Mouse (Mus musculus): Measurements from ENCODE around the gene Soat1. TPM values are rescaled to one million over a fixed set of nuclear protein-coding genes. Genes with fewer than 3 reads are reported as not detected.
"Not testable (repeated sequence)": the region's sequence is repeated elsewhere in the genome, so short reads cannot be mapped to it uniquely, and the experiment has no call there.

Gene Soat1
- polyA plus RNA-seq, 1 experiment: 23.7 TPM

DNA sequence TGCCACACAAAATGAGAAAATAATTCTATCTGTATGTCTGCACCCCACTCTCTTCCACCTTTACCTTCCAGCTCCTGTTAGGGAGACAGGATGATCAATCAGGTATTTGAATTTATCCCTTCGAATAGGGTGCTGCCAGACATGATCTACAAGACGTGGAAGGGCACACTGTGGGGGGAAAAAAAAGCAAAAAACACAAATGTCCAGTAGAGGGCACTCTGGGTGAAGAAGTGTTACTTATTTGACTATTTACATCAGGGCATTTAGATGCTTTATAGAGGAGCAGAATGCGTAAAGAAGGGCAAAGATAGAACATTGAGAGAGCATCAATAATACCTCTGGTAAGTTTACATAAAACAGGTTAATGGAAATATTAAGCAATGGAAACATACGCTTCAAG lies 56.0 kb downstream of the Soat1 start:
- Histone ChIP-seq H3K4me3 (replicated peaks) (no peak overlapping the region), H3K9me3 (0 out of 2 replicates have a peak, but pooled peaks cover 2% of the 10 kb centered on the region), H3K27me3 (replicated peaks) (no peaks in the 10 kb centered on the region), H3K36me3 (replicated peaks; ENCODE audit: low read length) (no peaks in the 10 kb centered on the region), H3K4me1 (peaks cover 14% of the 10 kb centered on the region)
- no peak for TF ChIP-seq FLI1 (IDR thresholded peaks at IDR 0.05; ENCODE audit: low read length)
- no peak for TF ChIP-seq GATA1 (IDR thresholded peaks at IDR 0.05; ENCODE audit: borderline replicate concordance, low read length)

- Histone ChIP-seq H3K4me3 (replicated peaks) (peak overlapping the region; percentile 42), H3K36me3 (replicated peaks; ENCODE audit: low read length) (peaks cover 17% of the 10 kb centered on the region), H3K9me3 (peaks cover 26% of the 10 kb centered on the region), H3K4me1 (peaks cover 18% of the 10 kb centered on the region), H3K27me3 (replicated peaks) (no peaks in the 10 kb centered on the region)
- TF ChIP-seq GATA1 (IDR thresholded peaks at IDR 0.05; ENCODE audit: borderline replicate concordance, low read length): no peak
- no peak for TF ChIP-seq FLI1 (IDR thresholded peaks at IDR 0.05; ENCODE audit: low read length)
Observed at GRCm38 (mm10) chr1:156408521-156408920, 65.6 kb downstream of the Soat1 start.

DNA sequence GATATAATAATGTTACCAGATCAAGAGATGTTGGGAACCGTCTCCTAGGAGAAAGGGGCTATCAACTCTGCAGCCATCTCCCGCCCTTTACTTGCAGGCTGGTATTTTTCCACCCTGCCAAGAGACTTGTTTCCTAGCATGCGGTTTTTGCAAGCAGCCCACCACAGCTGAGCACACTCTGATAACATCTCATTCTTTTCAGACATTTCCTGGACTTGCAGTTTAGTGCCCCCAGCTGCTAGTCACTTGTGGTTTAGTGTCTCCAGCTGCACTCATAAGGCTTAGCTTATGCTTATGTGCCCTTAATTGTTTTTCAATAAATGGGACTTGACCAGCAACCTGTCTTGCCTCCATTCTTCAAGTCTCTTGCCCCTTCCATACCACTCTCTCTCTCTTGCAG lies 66.1 kb downstream of the Soat1 start:
- TF ChIP-seq GATA1 (IDR thresholded peaks at IDR 0.05; ENCODE audit: borderline replicate concordance, low read length): no peak
- no peak for TF ChIP-seq FLI1 (IDR thresholded peaks at IDR 0.05; ENCODE audit: low read length)

GRCm38 (mm10) chr1:156403251-156403650 lies 70.9 kb downstream of the Soat1 start:
- peaks cover 20% of the 10 kb centered on the region for H3K36me3 ChIP-seq (replicated peaks; ENCODE audit: low read length)
- peaks cover 36% of the 10 kb centered on the region for H3K9me3 ChIP-seq
- TF ChIP-seq GATA1 (IDR thresholded peaks at IDR 0.05; ENCODE audit: borderline replicate concordance, low read length): no peak
- no peak for TF ChIP-seq FLI1 (IDR thresholded peaks at IDR 0.05; ENCODE audit: low read length)
- H3K27me3 ChIP-seq (replicated peaks): no peaks in the 10 kb centered on the region
- H3K4me3 ChIP-seq (replicated peaks): no peak overlapping the region
- peaks cover 10% of the 10 kb centered on the region for H3K4me1 ChIP-seq

More for the DNA sequence above, 66.1 kb downstream of the Soat1 start:
- Histone ChIP-seq H3K27me3 (replicated peaks) (no peaks in the 10 kb centered on the region), H3K36me3 (replicated peaks; ENCODE audit: low read length) (peaks cover 20% of the 10 kb centered on the region), H3K4me3 (replicated peaks) (peak overlapping the region; percentile 59), H3K9me3 (peaks cover 31% of the 10 kb centered on the region), H3K4me1 (peaks cover 18% of the 10 kb centered on the region)

DNA sequence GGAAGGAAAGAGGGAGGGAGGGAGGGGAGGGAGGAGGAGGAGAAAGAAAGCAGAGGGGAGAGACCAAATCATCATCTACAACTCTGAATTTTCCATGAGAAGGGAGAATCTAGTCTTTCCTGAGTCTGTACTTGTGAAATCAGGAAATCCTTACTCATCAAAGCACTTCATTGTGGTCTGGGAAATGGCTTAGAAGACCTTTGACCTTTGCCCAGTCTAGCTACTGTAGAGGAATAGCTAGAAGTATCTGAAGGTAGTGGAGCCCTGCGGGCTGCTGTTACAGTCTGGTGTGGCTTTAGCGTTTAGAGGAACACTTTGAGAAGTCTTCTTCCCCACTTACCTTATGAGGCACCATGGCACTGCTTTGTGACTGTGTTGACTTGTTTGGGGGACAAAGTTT lies 71.6 kb downstream of the Soat1 start:
- peaks cover 20% of the 10 kb centered on the region for H3K36me3 ChIP-seq (replicated peaks; ENCODE audit: low read length)
- H3K27me3 ChIP-seq (replicated peaks): no peaks in the 10 kb centered on the region
- peaks cover 3% of the 10 kb centered on the region for H3K4me1 ChIP-seq
- no peak overlapping the region for H3K4me3 ChIP-seq (replicated peaks)
- TF ChIP-seq GATA1 (IDR thresholded peaks at IDR 0.05; ENCODE audit: borderline replicate concordance, low read length) (no peak), FLI1 (IDR thresholded peaks at IDR 0.05; ENCODE audit: low read length) (no peak)
- peaks cover 36% of the 10 kb centered on the region for H3K9me3 ChIP-seq

DNA sequence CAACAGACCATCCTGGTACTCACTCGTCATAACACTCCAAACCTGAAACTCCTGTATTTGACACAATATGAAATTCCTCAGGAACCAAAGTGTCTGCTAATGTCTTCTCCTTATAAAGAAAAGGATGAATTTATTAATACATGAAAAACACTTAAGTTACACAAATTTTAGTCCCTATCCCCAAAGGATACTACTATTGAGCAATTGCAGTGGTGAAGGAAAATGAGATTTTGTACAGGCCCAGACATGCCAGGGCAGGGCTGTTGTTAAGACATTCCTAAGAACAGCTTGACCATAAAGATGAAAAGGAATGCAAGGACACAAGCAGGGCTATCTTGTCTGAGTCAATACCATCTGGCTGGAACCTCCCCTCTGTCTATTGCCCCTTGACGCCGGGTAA lies 74.0 kb downstream of the Soat1 start:
- peaks cover 12% of the 10 kb centered on the region for H3K36me3 ChIP-seq (replicated peaks; ENCODE audit: low read length)
- not testable (repeated sequence) for H3K4me1 ChIP-seq; H3K27me3 ChIP-seq (replicated peaks); H3K4me3 ChIP-seq (replicated peaks)
- peaks cover 24% of the 10 kb centered on the region for H3K9me3 ChIP-seq

GRCm38 (mm10) chr1:156393148-156393547 lies 81.0 kb downstream of the Soat1 start:
- H3K9me3 ChIP-seq: no peaks in the 10 kb centered on the region
- H3K27me3 ChIP-seq (replicated peaks): no peaks in the 10 kb centered on the region
- peaks cover 35% of the 10 kb centered on the region for H3K4me1 ChIP-seq
- H3K36me3 ChIP-seq (replicated peaks; ENCODE audit: low read length): no peaks in the 10 kb centered on the region
- no peak for TF ChIP-seq GATA1 (IDR thresholded peaks at IDR 0.05; ENCODE audit: borderline replicate concordance, low read length)
- TF ChIP-seq FLI1 (IDR thresholded peaks at IDR 0.05; ENCODE audit: low read length): no peak
- no peak overlapping the region for H3K4me3 ChIP-seq (replicated peaks)

- TF ChIP-seq GATA1 (IDR thresholded peaks at IDR 0.05; ENCODE audit: borderline replicate concordance, low read length): no peak
- no peak for TF ChIP-seq FLI1 (IDR thresholded peaks at IDR 0.05; ENCODE audit: low read length)
- no peaks in the 10 kb centered on the region for H3K27me3 ChIP-seq (replicated peaks)
- peaks cover 30% of the 10 kb centered on the region for H3K4me1 ChIP-seq
- no peak overlapping the region for H3K4me3 ChIP-seq (replicated peaks)
- H3K9me3 ChIP-seq: peaks cover 9% of the 10 kb centered on the region
- H3K36me3 ChIP-seq (replicated peaks; ENCODE audit: low read length): peaks cover 5% of the 10 kb centered on the region
Observed at GRCm38 (mm10) chr1:156386880-156387279, 87.3 kb downstream of the Soat1 start.

DNA sequence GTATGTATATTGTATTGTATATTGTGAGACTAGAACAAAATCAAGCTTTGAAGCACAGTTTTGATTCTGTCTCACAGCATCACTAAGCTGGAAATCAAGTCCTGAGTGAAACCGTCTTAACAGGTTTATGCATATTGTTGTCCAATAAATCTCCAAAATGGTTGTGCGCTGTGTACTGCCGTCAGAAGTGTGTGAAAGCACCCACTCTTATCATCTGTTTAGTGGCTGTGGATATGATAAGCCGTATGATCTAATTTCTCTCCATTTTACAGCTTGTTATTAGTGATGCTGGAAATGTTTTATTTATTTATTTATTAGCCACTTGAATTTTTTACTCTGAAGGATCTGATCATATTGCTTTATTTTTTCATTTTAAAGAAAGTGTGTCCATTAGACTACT lies 87.9 kb downstream of the Soat1 start:
- Histone ChIP-seq H3K27me3 (replicated peaks) (no peaks in the 10 kb centered on the region), H3K9me3 (peaks cover 9% of the 10 kb centered on the region), H3K4me3 (replicated peaks) (no peak overlapping the region), H3K36me3 (replicated peaks; ENCODE audit: low read length) (peaks cover 5% of the 10 kb centered on the region), H3K4me1 (peaks cover 25% of the 10 kb centered on the region)
- TF ChIP-seq FLI1 (IDR thresholded peaks at IDR 0.05; ENCODE audit: low read length) (no peak), GATA1 (IDR thresholded peaks at IDR 0.05; ENCODE audit: borderline replicate concordance, low read length) (no peak)

DNA sequence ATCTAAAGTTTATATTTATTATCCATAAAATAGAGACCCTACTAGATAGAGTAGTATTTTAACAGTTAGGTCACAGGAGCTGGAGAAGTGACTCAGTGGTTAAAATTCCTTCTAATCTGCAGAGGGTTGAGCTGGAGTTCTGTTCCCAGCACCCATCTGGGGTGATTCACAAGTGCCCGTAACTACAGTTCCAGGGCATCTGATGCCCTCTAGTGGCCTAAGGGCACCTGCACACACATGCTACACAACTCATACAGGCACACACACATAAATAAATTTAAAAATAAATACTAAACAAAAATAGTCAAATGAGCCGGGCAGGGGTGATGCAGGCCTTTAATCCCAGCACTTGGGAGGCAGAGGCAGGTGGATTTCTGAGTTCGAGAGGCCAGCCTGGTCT lies 92.9 kb downstream of the Soat1 start:
- peaks cover 5% of the 10 kb centered on the region for H3K36me3 ChIP-seq (replicated peaks; ENCODE audit: low read length)
- H3K4me1 ChIP-seq: peaks cover 5% of the 10 kb centered on the region
- no peaks in the 10 kb centered on the region for H3K27me3 ChIP-seq (replicated peaks)
- peaks cover 9% of the 10 kb centered on the region for H3K9me3 ChIP-seq
- no peak overlapping the region for H3K4me3 ChIP-seq (replicated peaks)
- TF ChIP-seq FLI1 (IDR thresholded peaks at IDR 0.05; ENCODE audit: low read length): no peak
- TF ChIP-seq GATA1 (IDR thresholded peaks at IDR 0.05; ENCODE audit: borderline replicate concordance, low read length): no peak

Other genes starting within 250 kb of the Soat1 start
- gene Tdrd5, start 170.7 kb downstream of the Soat1 start, polyA plus RNA-seq (2012; ENCODE audit: insufficient read depth, low replicate concordance): not detected in 2 replicates
- gene Nphs2, start 163.6 kb downstream of the Soat1 start, polyA plus RNA-seq (2012; ENCODE audit: insufficient read depth, low replicate concordance): 0.27 TPM in 1 of 2 replicates, not detected in the other
- 95.0 and 1,003 TPM in 2 replicates for gene Gm2000, start 108.3 kb downstream of the Soat1 start, polyA plus RNA-seq (2012; ENCODE audit: insufficient read depth, low replicate concordance)
- not detected in 2 replicates for gene Axdnd1, start 53.2 kb downstream of the Soat1 start, polyA plus RNA-seq (2012; ENCODE audit: insufficient read depth, low replicate concordance)
- gene Gm10031, start 49.7 kb upstream of the Soat1 start, polyA plus RNA-seq (2012; ENCODE audit: insufficient read depth, low replicate concordance): 1.2 and 1.8 TPM in 2 replicates
- 5.0 and 5.8 TPM in 2 replicates for gene Abl2, start 84.5 kb upstream of the Soat1 start, polyA plus RNA-seq (2012; ENCODE audit: insufficient read depth, low replicate concordance)
- 18.1 and 29.8 TPM in 2 replicates for gene Tor3a, start 200.0 kb upstream of the Soat1 start, polyA plus RNA-seq (2012; ENCODE audit: insufficient read depth, low replicate concordance)
- 1.3 and 6.0 TPM in 2 replicates for gene Fam20b, start 244.8 kb upstream of the Soat1 start, polyA plus RNA-seq (2012; ENCODE audit: insufficient read depth, low replicate concordance)